Mouse (Mus musculus) midbrain, embryonic 14.5 days (tissue): ENCODE data around the gene Lyz1. TPM values are rescaled to one million over a fixed set of nuclear protein-coding genes. Genes with fewer than 3 reads are reported as not detected.
A peak's percentile ranks its signal among the peaks of the same experiment; 100 is the strongest.
"Not testable (repeated sequence)": the region's sequence is repeated elsewhere in the genome, so short reads cannot be mapped to it uniquely, and the experiment has no call there.

ENCODE experiments used
- ATAC-seq: fragments of 200-750 bp; cut with Nextera tagmentation; 2 replicates; pipeline ENCODE4 v1.8.0; 2017; ENCODE audit warnings: moderate number of reproducible peaks, moderate library complexity; ENCODE audit not compliant: low FRiP score, low TSS enrichment
- DNase-seq: peaks from one replicate; pipeline ENCODE4 v3.0.0-alpha.2; 2015
- H3K27ac ChIP-seq: fragments of 300-500 bp; sonication (generic); replicated peaks from 2 replicates; pipeline ENCODE4 v1.5.1; 2014; ENCODE audit warnings: mild to moderate bottlenecking, low read depth, low read length, moderate library complexity
- H3K27me3 ChIP-seq: fragments of 300-500 bp; sonication (generic); 2 replicates; pipeline ENCODE4 v1.6.1; 2014; ENCODE audit warnings: low read length, control low read depth, mixed read lengths; ENCODE audit not compliant: control insufficient read depth, insufficient read depth
- H3K36me3 ChIP-seq: fragments of 300-500 bp; sonication (generic); 2 replicates; pipeline ENCODE4 v1.6.1; 2014; ENCODE audit warnings: low read length, control low read depth; ENCODE audit not compliant: control insufficient read depth, insufficient read depth
- H3K4me1 ChIP-seq: fragments of 300-500 bp; sonication (generic); 2 replicates; pipeline ENCODE4 v1.6.1; 2014; ENCODE audit warnings: mild to moderate bottlenecking, antibody characterized with exemption, low read length, control low read depth; ENCODE audit not compliant: control insufficient read depth, insufficient read depth
- H3K4me2 ChIP-seq: fragments of 300-500 bp; sonication (generic); 2 replicates; pipeline ENCODE4 v1.6.1; 2014; ENCODE audit warnings: mild to moderate bottlenecking, low read length, moderate library complexity
- H3K4me3 ChIP-seq: fragments of 300-500 bp; sonication (generic); replicated peaks from 2 replicates; pipeline ENCODE4 v1.5.1; 2014; ENCODE audit warnings: low read depth, low read length
- H3K9ac ChIP-seq: fragments of 300-500 bp; sonication (generic); replicated peaks from 2 replicates; pipeline ENCODE4 v1.6.1; 2014; ENCODE audit warnings: mild to moderate bottlenecking, low read length, moderate library complexity
- H3K9me3 ChIP-seq: fragments of 300-500 bp; sonication (generic); 2 replicates; pipeline ENCODE4 v1.6.1; 2016; ENCODE audit warnings: low read length, control low read depth, mixed read lengths; ENCODE audit not compliant: control insufficient read depth
- WGBS: fragments of 180-500 bp; shearing (Covaris S2); extraction: QIAGEN DNeasy Blood & Tissue Kit; methylation state at CpG from one replicate; pipeline ENCODE4 v1.1.7; 2014; 5-methylcytosine and 5-hydroxymethylcytosine counted together
- polyA plus RNA-seq: library from polyadenylated mRNA; unstranded; fragments of >200 nt; fragmentation: Nextera tagmentation; extraction: Ambion mirVana; gene quantifications from 2 replicates; pipeline ENCODE4 v1.2.1, GENCODE M21; 2014

Lyz1 gene
- polyA plus RNA-seq, 1 experiment from 2014 or later, result not detected

GRCm38 (mm10) chr10:117277779-117278178 lies 14.9 kb downstream of the Lyz1 start:
- H3K4me1 ChIP-seq, H3K36me3 ChIP-seq, H3K4me2 ChIP-seq, H3K27ac ChIP-seq, H3K4me3 ChIP-seq, DNase-seq, H3K9me3 ChIP-seq, H3K27me3 ChIP-seq, ATAC-seq, H3K9ac ChIP-seq: not testable (repeated sequence)
- WGBS, result 89% methylated on average over 9 of the region's 9 CpGs

DNA sequence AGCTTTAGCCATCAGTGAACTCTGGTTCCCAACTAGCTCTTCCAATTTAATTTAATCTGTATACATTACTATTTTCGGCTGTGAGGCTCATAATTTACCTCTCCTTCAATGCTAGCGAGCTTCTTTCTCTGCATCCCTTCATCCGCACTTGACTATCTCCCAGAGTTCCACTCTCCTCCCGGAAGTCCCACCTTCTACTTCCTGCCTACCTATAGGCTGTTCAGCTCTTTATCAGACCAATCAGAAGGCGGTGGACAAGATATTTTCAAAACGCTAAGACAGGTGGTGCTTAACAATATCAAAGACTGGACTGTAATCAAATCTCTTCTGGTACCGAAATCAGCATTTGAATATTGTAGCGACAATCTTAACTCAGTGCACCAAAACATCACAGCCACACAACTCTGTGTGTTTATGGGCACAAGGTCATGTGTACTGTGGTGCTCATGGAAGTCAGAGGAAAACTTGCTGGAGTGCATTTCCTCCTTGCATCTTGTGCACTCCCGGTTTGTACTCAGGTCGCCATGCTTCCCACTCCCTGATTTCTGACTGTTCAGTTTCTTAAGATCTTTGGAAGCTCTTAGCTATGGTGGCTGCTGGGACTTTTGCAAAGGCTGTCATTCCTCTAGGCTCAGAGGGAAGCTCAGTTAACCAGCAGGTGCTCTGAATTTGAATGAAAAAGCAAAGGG lies 16.8 kb downstream of the Lyz1 start:
- ATAC-seq (no peak), DNase-seq (no peak)
- H3K4me2 ChIP-seq, result no peak overlapping the region
- H3K4me1 ChIP-seq, result no peaks in the 10 kb centered on the region
- no peaks in the 10 kb centered on the region for H3K27me3 ChIP-seq
- H3K36me3 ChIP-seq, result no peaks in the 10 kb centered on the region
- 88% methylated on average over 10 of the region's 10 CpGs for WGBS
- no peak overlapping the region for H3K27ac ChIP-seq
- no peaks in the 10 kb centered on the region for H3K9me3 ChIP-seq
- no peak overlapping the region for H3K9ac ChIP-seq
- H3K4me3 ChIP-seq, result no peak overlapping the region

DNA sequence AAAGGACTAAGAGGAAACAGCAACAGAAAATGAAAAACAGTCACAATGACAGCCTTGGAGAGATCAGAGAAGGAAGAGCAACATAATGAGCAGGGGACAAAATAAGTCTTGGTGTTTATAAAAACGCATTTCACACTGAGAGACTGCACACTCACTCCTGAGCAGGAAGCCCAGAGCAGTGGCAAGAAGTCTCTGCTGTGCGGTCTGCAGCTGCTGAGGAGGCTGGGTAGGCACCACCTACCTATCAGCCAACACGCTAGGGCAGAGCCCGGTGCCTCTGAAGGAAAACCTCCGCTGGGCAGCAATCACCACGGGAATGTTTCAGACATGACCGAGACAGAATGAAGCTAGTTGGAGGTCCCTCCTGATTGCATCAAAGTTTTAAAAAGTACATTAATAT lies 18.0 kb downstream of the Lyz1 start:
- not testable (repeated sequence) for DNase-seq, ATAC-seq, H3K4me2 ChIP-seq, H3K4me1 ChIP-seq, H3K9ac ChIP-seq, H3K27ac ChIP-seq, H3K9me3 ChIP-seq, H3K36me3 ChIP-seq, H3K4me3 ChIP-seq, H3K27me3 ChIP-seq
- WGBS, result 97% methylated on average over 3 of the region's 7 CpGs

DNA sequence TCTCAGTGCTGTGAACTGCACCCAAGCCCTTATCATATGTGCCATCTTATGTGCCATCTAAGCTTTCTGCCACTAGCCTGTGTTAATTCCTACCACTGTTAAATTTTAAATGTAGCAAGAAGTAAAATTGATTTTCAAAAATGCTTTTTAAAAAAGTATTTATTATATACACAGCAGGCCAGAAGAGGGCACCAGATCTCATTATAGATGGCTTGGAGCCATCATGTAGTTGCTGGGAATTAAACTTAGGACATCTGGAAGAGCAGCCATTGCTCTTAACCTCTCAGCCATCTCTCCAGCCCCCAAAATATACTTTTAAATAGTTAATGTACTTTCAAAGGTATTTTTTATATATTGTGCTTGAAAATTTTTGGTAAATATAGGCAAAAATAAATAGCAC lies 20.6 kb downstream of the Lyz1 start:
- H3K27me3 ChIP-seq, result no peaks in the 10 kb centered on the region
- no peak for ATAC-seq
- no peaks in the 10 kb centered on the region for H3K9me3 ChIP-seq
- H3K9ac ChIP-seq, result no peak overlapping the region
- no peak overlapping the region for H3K4me2 ChIP-seq
- DNase-seq, result peak; percentile 48
- no peak overlapping the region for H3K27ac ChIP-seq
- no peaks in the 10 kb centered on the region for H3K36me3 ChIP-seq
- H3K4me1 ChIP-seq, result no peaks in the 10 kb centered on the region
- no peak overlapping the region for H3K4me3 ChIP-seq

GRCm38 (mm10) chr10:117259870-117260269 lies 32.8 kb downstream of the Lyz1 start:
- no peaks in the 10 kb centered on the region for H3K27me3 ChIP-seq
- no peak overlapping the region for H3K4me2 ChIP-seq
- no peaks in the 10 kb centered on the region for H3K36me3 ChIP-seq
- H3K9me3 ChIP-seq, result 0 out of 2 replicates have a peak, but pooled peaks cover 2% of the 10 kb centered on the region
- ATAC-seq, result no peak
- no peak overlapping the region for H3K4me3 ChIP-seq
- DNase-seq, result peak; percentile 26
- no peak overlapping the region for H3K9ac ChIP-seq
- H3K27ac ChIP-seq, result no peak overlapping the region
- H3K4me1 ChIP-seq, result no peaks in the 10 kb centered on the region

GRCm38 (mm10) chr10:117238603-117239002 lies 54.1 kb downstream of the Lyz1 start, which contains the start of gene 9530003J23Rik:
Gene 9530003J23Rik (minus strand): TSS chr10:117238703.
- Histone ChIP-seq H3K4me3 (no peak within 1 kb of the TSS), H3K9ac (no peak within 1 kb of the TSS), H3K36me3 (no peaks in the 10 kb centered on the region), H3K27me3 (no peaks in the 10 kb centered on the region), H3K27ac (no peak within 1 kb of the TSS), H3K4me2 (no peak within 1 kb of the TSS), H3K9me3 (no peaks in the 10 kb centered on the region), H3K4me1 (no peaks in the 10 kb centered on the region)
- WGBS, result 88% methylated on average over 12 of the region's 12 CpGs
- DNase-seq, result no peak
- no peak for ATAC-seq

Other genes with a start within 250 kb of the Lyz1 start
- gene Lrrc10, start 247.5 kb downstream of the Lyz1 start, polyA plus RNA-seq, result not detected in 2 replicates
- gene Cct2, start 229.1 kb downstream of the Lyz1 start, polyA plus RNA-seq, result 255 and 277 TPM in 2 replicates
- 25.4 and 30.3 TPM in 2 replicates for gene Frs2, start 144.3 kb downstream of the Lyz1 start, polyA plus RNA-seq
- gene Yeats4, start 68.4 kb downstream of the Lyz1 start, polyA plus RNA-seq, result 144 and 145 TPM in 2 replicates
- gene 9530003J23Rik, start 54.2 kb downstream of the Lyz1 start, polyA plus RNA-seq, result not detected in 2 replicates
- gene Lyz2, start 10.5 kb downstream of the Lyz1 start, polyA plus RNA-seq, result 5.0 and 31.6 TPM in 2 replicates
- 207 and 213 TPM in 2 replicates for gene Cpsf6, start 87.1 kb upstream of the Lyz1 start, polyA plus RNA-seq